Mouse (Mus musculus): ENCODE data around the gene Taf8.

- no peak for TF ChIP-seq POLR2A (IDR thresholded peaks at IDR 0.05; ENCODE audit: borderline replicate concordance, control insufficient read depth, low read depth, low read length)
- peak; percentile 86 for TF ChIP-seq CTCF (IDR thresholded peaks at IDR 0.05; ENCODE audit: control insufficient read depth, insufficient read depth, low read length)
These were observed 19.7 kb downstream of the Taf8 start for GRCm38 (mm10) chr17:47482401-47482800.
